Mouse (Mus musculus): Measurements from ENCODE around the gene Tpt1.

DNA sequence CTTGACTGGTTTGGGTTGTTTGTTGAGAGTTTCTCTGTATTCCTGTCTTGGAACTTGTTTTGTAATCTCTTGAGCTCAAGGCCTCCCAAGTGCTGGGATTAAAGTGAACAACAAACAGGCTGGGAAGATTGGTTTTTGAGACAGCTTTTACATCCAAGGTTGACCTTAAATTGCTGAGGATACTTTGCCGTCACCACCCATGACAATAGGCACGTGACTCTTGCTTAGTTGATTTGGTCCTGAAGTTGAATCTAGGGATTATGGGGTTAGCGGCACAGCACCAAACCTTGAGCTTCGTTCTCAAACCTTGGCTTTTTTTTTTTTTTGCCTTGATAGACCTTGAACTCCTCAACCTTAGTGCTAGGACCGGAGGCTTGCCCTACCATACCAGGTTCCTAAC lies 4.3 kb downstream of the Tpt1 start:
- no peak for TF ChIP-seq POLR2A (IDR thresholded peaks at IDR 0.05; ENCODE audit: borderline replicate concordance, low read depth, low read length)
- TF ChIP-seq CTCF (IDR thresholded peaks at IDR 0.05; ENCODE audit: low read depth, low read length) = no peak

Measured in bone marrow macrophage, adult 2 months (primary cell).